Mouse (Mus musculus) cerebellum, adult 9-10 months (tissue): ENCODE results near the gene Baz2a.
"Not testable (repeated sequence)": the region's sequence is repeated elsewhere in the genome, so short reads cannot be mapped to it uniquely, and the experiment has no call there.

Experiments
- DNase-seq: peaks from one replicate; pipeline ENCODE4 v3.0.0; 2022

Baz2a gene

DNA sequence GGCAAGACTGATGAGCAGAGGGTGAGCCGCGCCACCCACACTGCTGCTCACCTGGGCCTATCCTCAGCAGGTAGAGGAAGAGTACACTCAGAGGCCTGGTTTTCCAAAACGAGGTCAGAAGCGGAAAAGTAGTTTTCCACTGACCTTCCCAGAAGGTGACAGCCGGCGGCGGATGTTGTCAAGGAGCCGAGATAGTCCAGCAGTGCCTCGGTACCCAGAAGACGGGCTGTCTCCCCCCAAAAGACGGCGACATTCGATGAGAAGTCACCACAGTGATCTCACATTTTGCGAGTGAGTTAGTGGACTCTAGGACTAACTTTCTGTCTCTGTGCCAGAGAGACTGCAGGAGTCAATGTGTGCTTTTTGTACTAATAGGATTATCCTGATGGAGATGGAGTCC lies 34.6 kb downstream of the Baz2a start:
- DNase-seq: no peak

DNA sequence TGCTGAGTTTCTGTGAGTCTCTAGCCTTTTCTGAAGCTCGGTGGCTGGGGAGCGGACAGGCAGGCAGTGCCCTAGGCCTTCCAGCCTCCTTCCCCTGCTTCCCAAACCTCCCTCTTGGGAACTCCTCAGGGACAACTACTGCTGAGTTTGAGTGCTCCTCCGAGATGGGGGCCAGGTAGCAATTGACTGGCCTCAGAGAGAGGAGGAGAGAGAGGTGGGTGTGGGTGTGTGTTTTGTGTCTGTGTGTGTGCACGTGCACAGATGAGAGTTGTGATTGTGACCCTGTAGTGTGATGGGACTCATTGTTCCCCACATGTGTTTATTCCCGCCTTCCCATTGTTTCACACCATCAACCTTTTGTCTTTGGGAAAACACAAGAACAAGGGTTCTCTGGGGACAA lies 36.1 kb downstream of the Baz2a start:
- DNase-seq: no peak

DNA sequence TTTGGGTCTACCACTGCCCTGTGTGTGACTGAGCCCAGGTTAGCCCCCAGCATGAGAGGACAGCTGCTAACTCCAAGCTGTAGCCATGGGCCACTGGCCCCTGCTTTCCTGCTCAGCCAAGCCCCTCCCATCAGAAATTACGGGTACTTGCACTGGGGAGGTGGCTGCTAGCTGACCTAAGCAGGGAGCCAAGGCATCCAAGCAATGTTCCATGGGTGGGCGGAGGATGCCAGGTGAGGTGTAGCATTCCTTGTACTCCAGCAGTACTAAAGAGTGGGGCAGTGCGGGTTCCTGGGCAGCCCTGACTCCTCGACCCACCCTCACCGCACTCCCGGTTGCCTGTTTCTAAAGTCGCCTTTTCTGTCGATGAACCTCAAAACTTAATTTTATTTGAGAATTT lies 36.8 kb downstream of the Baz2a start:
- no peak for DNase-seq

DNA sequence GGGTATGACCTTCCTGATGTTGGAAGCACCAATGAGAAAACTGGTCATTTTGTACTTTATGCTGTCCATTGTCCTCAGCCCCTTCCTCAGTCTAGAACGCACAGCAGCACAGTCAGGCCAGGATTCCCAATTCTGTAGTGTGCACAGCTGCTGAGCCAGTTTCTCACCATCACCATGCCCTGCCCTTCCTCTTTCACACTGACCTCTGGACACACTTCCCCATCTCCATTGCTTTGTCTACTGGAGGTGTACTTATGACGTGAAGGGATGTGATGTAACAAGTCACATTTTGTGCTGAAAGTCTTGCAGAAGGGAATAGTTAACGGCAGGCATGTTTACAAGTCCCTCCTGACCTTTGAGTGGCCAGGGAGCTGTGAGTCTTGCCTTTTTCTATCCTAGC lies 39.9 kb downstream of the Baz2a start:
- no peak for DNase-seq

DNA sequence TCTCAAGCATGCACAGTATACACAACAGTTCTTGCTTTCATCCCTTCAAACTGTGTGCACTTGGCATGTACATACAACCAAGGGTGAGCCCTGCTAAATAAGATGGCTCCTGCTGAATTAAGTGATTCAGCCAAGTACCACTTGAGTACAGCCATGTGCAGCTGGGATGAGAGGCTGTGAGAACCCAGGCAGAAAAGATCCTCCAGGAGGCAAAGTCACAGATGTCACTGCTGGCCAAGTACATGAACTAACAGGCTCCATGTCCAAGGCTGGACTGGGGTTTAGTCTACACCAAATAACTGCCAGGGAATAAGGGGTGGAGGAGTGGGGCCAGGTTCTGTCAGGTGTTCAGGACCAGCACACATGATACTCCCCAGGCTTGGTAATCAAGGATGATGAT lies 40.4 kb downstream of the Baz2a start:
- DNase-seq: no peak

DNA sequence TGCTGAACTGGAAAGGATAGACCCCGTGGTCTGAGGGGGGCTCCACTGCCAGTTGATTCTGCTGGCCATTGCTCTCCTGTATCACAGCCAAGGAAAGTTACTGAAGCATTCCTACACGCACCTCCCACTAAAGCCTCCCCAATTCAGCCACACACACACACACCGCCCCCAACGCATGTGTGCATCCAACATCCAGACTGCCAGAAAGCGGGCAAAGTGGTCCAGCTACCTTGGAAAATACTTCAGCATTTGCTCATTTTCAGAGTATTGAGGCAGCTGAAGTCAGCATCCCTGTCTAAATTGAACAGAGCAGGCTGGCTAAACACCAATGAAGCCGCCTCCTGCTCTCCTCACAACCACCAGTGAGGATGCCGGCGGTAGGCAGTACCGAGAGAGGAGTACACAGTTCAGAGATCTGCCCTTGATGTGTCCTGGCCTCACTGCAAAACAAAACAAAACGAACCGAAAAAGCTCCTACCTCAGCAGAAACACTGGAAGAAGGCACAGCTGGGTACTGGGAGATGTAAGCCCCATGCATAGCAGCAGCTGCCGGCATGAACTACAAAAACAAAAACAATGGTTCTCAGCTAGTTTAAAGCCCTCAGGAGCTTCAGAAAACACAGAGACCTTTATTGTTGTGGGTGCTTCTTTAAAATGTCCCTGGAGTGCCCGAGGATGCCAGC lies 42.4 kb downstream of the Baz2a start:
- no peak for DNase-seq

DNA sequence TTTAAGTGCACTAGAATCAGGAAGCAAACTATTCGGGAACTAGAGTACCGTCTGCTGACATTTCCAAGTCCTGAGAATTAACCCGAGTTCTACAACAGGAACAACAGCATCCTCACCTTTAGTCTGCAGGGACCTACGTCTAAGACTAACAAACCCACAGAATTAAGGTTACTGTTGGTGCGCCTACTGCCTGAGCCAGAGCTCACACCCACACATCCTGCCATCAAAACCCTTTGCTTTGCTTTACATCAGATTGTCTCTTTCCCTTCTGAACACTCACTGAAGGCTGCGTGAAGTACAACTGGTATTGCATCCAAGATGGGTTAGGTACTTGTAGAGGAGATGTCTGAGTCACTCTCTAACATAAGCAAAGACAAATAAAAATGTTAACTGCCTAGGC lies 44.0 kb downstream of the Baz2a start:
- DNase-seq: no peak

DNA sequence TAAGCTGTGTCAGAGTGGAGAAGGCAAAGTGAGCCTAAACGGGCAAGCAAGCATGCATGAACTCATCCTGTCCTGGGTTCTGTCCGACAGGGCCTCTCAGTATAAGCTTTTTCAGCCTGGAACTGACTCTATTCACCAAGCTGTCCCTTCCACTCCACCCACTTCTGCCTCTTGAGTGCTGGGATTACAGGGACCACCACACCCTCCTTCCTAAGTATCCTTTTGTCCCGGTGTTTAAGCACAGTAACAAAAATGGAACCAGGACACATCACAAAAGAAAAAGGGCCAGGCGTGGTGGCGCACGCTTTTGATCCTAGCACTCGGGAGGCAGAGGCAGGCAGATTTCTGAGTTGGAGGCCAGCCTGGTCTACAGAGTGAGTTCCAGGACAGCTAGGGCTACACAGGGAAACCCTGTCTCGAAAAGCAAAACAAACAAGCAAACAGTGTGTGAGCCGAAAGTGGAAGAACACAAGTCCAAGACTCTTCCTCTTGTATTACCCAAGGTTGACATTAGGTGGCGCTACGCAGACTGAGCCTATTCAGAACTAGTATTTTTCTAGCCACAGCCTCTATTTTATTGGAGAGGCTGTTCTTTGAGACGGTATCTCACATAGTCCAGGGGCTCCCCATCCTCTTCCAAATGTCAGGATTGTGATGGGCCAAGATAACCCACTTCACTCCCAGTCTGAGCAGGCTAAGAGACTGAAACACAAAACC lies 49.0 kb downstream of the Baz2a start:
- peak; percentile 69 for DNase-seq

DNA sequence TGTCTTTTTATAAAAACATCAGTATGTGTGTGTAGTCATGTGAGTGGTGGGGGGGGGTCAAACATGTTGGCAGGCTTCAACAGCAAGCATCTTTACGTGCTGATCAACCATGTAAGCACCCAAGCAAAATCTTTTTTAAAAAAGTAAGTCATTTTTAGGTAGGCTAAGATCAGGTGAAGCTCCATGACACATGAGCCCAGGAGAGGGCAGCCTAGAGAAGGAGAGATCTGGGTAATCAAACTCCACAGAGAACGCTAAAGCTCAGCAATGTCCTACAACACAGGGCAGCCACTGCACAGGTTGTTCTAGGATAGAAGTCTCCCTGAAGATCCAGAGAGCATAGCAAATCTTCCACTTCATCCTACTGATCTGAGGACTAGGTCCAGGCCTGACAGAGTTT lies 50.8 kb downstream of the Baz2a start:
- no peak for DNase-seq

DNA sequence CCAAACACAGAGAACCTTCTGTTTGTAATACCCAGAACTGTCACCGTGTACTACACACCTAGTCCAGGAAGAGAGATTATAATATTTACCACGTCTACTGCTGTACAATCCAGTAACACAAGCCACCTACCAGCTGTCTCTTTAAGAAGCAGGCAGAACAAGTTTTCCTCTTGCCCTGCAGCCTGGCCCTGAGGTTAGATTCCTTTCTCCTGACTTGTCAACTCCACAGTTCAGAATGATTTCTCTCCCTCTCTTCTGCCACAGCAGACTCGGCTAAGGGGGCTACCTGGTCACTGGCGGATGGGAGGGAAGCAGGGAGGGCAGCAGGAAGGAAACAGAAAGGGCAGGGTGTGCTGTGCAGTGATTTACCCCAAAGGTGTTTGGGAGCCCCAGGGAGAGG lies 52.3 kb downstream of the Baz2a start:
- no peak for DNase-seq

DNA sequence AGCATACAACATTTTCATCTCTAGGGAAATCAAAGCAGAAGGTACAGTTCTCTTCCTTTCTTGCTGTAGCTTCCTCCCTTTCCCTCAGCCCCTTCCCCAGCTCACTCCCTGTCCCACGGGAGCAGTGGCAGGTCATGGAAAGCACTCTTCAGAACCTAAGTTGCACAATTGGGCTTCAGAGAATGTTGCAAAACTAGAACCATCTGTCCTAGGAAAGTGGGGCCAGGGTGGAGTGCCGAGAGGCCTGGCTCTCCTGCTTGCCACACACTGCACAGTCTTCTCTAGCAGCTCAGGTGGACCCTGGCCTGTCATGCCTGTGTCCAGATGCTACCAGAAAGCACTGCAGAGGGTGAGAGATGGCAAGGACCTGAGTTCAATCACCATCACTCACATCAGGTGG lies 53.6 kb downstream of the Baz2a start:
- DNase-seq: no peak

DNA sequence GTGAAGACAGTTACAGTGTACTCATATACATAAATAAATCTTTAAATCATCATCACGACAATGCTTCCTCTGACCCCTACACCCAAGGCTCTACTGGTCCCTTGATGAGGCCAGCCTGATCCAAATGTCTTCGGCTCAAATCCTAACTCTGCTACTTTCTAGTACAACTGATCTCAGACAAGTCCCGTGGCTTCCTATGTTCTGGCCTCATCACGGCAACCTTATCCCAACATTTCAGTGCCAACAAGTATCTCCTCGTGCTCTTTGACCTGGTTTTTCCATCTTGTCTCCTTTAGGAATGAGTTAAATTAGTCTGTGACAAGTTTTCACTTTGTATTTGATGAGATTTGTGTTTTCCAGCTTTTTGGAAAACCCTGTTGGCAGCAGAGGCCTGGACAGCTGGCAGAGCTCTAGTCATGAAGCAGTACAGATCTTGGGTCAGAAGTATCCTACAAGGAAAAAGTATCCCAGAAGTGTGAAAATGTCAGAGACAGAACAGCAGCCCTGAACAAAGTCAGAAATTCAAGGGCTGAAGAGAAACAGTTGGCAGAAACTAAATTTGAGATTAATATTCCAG lies 57.5 kb downstream of the Baz2a start:
- no peak for DNase-seq

DNA sequence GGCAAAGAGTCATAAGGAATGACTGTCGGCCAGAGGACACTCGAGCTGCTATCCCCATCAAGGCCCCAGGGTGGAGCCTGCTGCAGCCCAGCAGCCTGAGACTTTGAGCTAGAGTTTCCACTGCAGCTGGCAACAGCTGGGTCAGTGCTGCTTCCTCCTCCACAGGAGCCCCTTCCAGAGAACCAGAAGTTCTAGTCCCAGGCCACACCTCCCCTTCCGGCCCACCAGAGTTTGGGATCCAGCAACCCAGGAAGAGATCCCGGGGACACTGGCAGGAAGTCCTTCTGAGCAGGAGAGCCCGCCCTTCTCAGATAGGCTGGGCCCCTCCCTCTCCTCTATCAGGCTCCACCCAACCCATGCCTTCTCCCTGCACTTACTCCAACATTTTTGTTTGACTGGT lies 58.2 kb downstream of the Baz2a start:
- DNase-seq: no peak

DNA sequence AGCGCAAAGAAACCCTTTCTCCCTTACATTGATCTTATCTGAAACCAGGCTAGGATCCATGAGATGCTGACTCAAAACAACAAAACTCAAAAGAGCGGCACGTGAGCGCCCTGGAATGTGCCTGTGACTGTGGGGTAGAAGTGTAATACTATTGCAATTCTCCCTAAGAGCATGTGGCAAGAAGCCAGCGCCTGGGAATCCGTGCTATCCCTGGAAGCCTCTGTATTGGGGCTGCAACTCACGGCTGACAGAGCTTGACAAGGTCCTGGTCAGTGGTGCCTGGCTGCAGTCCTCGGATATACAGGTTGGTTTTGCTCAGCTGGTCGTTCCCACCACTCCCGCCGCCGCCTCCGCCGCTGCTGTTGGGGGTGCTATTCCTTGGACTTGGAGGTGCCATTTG lies 59.6 kb downstream of the Baz2a start:
- no peak for DNase-seq

DNA sequence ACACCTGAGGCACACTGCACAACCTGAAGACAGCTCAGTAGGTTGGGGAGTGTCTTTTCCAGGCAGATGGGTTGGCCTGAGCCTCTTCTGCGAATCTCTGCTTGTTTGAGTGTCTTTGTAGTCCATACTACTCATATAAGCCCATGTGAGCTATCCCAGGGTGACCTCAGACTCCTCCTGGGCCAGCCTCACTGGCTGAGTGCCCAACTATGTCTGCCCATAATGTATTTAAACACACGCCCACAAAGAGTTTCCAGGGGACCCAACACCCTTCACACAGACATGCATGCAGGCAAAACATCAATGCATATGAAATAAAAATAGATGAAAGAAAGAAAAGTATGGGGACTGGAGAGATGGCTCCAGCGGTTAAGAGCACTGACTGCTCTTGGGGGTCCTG lies 62.6 kb downstream of the Baz2a start:
- DNase-seq: no peak

DNA sequence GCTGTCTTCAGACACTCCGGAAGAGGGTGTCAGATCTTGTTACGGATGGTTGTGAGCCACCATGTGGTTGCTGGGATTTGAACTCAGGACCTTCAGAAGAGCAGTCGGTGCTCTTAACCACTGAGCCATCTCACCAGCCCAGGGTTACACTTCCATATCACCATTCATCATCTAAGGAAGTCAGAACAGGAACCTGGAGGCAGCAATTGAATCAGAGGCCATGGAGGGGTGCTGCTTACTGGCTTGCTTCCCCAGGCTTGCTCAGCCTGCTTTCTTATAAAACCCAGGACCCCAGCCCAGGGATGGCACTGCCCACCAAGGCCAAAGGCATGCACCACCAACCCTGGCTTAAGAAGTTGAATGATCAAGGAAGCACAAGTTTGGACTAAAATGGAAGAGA lies 74.3 kb downstream of the Baz2a start:
- not testable (repeated sequence) for DNase-seq

DNA sequence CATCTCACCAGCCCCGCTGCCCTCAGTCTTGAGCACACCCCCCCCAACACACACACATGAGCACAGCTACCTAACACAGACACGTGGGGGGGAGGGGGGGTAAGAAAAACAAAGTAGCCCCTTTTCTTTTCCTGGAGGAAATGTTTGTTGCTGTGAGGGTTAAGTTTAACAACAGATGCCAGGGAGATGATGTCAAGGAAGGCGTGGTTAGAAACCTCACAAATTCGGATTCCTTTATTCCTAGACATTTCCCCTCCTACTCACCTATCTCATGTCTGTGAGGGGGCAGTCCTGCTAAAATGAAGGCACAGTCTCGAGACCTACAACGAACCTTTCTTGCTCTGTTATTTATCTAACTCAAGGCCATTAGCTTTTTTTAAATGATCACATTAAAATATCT lies 75.7 kb downstream of the Baz2a start:
- DNase-seq: no peak

DNA sequence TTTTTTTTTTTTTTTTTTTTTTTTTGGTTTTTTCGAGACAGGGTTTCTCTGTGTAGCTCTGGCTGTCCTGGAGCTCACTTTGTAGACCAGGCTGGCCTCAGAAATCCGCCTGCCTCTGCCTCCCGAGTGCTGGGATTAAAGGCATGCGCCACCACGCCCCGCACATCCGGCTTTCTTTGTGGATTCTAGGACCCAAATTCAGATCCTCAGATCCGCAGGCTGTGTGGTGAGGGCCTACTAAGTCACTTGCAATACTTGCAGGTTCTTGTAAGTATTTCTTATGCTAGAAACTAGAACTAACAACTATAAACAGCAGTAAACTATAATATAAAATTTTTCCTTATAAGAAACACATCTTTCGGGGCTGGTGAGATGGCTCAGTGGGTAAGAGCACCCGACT lies 80.0 kb downstream of the Baz2a start:
- DNase-seq: not testable (repeated sequence)

DNA sequence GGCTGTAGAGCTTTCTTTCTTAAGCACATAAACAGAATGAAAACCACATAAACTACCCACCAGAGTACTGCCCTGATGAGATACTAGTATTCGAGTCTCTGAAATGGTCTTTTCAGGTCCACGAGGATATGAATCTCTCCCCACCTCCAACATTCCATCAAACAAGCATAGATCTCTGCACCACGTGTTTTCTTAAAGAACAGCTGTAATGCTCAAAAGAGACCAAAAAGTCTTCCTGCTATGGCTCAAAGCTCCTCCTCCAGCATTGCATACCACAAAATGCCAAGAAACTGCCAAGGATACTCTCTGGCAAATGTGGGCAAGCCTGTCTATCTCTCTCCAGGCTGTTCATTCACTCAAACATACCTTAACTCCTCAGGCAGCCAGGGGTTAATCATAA lies 83.9 kb downstream of the Baz2a start:
- DNase-seq: no peak

DNA sequence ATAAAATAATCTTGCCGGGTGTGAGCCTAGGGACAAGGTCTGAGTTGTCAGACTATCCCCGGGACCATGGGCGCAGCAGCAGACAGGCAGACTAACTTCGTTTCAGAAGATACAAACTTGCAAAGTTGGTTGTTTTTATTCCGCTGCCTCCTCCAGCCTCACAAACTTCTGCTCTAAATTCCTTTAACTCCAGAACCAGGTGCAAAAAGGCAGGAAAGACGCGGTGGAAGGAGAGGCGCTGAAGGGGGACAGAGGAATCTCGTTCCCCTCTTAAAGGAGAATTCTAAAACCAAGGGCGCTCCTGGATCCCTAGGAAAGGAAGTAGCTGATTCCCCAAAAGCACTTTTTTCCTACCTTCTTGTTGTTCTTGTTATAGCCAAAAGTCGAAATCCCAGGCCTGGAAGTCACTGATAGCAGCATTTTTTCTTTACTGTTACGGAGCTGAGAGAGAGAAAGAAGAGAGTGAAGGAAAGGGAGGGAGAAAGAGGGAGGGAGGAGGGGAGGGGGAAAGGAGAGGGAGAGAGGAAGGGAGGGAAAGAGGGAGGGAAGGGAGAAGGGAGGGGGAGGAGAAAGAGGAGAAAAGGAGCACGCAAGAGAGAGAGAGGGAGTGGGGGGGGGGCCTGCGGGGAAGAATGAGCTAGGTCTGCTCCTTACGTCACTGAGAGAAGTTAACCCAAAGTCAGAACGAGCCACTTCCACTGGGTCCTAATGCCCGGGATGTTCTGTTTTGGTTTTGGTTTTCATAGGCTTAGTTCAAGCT lies 84.8 kb downstream of the Baz2a start:
- DNase-seq: peak; percentile 76

DNA sequence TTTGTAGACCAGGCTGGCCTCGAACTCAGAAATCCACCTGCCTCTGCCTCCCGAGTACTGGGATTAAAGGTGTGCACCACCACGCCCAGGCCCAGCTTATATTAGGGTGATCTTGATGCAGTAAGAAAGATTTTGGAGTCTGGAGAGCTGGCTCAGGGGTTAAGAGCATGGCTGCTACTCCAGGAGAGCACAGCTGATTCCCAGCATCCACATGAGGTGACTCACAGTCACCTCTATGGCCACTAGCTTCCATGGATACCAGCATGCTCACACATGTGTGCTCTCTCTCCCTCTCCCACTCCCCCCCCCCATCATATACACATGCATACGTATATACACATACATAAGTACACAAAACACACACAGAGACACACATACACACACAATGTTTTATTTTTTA lies 85.9 kb downstream of the Baz2a start:
- DNase-seq: no peak
